Mouse (Mus musculus) left cerebral cortex, postnatal 25 days (tissue): ENCODE measurements around the gene Cbll1. TPM values are rescaled to one million over a fixed set of nuclear protein-coding genes. Genes with fewer than 3 reads are reported as not detected.
A peak's percentile ranks its signal among the peaks of the same experiment; 100 is the strongest.

ENCODE experiments used
- DNase-seq, 2 experiments: peaks; one replicate each; pipeline ENCODE4 v3.0.0; 2022; ENCODE audit warnings: low spot score in 2 of 2, mixed read lengths in 1 of 2
- intact Hi-C: fragments of 180-260 bp; cut with DNase I; formaldehyde crosslinking; loops from one replicate; pipeline ENCODE4 v1.15.1; 2025
- total RNA-seq, 2 experiments: library from RNA; stranded (reverse); gene quantifications; 2 replicates each; pipeline ENCODE4 v1.2.3; 2021

Cbll1 gene
- 10 to 100 TPM; 23.3 to 24.5 TPM for total RNA-seq

GRCm38 (mm10) chr12:31499314-31500131, at the start of gene Cbll1:
Gene Cbll1, minus strand, starts transcription at chr12:31499616.
- peak; percentile 97 to 98 for DNase-seq
- intact Hi-C loops: loop anchor here (1.0 to 10.0 kb wide), 4 partner anchors 125 to 223 kb away; partner anchors contain the start of genes Bcap29, Cog5 and Dus4l

- no peak for DNase-seq
- intact Hi-C loops: no loop called here
These were observed 46.6 kb upstream of the Cbll1 start for GRCm38 (mm10) chr12:31546061-31546460.

- intact Hi-C loops: no loop called here
- no peak for DNase-seq
These were observed 45.8 kb upstream of the Cbll1 start for GRCm38 (mm10) chr12:31545219-31545618.

GRCm38 (mm10) chr12:31541541-31541940, 42.1 kb upstream of the Cbll1 start:
- DNase-seq: peak in 1 of 2 experiments; percentile 74
- intact Hi-C loops: loop anchor here (5.0 kb wide), 1 partner anchor 41 kb away; no protein-coding TSS in a partner anchor

- intact Hi-C loops: loop anchor here (5.0 kb wide), 1 partner anchor 43 kb away; no protein-coding TSS in a partner anchor
These were observed 40.4 kb upstream of the Cbll1 start for GRCm38 (mm10) chr12:31539783-31540182.

GRCm38 (mm10) chr12:31537515-31538230, 38.3 kb upstream of the Cbll1 start:
- intact Hi-C loops: no loop called here
- no peak for DNase-seq

More at GRCm38 (mm10) chr12:31539783-31540182, 40.4 kb upstream of the Cbll1 start:
- no peak for DNase-seq

GRCm38 (mm10) chr12:31534060-31534843, 34.8 kb upstream of the Cbll1 start:
- DNase-seq: peak in 1 of 2 experiments; percentile 31
- intact Hi-C loops: no loop called here

- DNase-seq: peak; percentile 49 to 66
- intact Hi-C loops: no loop called here
These were observed 33.9 kb upstream of the Cbll1 start for GRCm38 (mm10) chr12:31533218-31533908.

- DNase-seq: no peak
- intact Hi-C loops: no loop called here
These were observed 32.6 kb upstream of the Cbll1 start for GRCm38 (mm10) chr12:31532054-31532453.

GRCm38 (mm10) chr12:31527407-31527806, 28.0 kb upstream of the Cbll1 start:
- DNase-seq: no peak
- intact Hi-C loops: no loop called here

- intact Hi-C loops: no loop called here
- DNase-seq: peak in 1 of 2 experiments; percentile 52
These were observed 22.0 kb upstream of the Cbll1 start for GRCm38 (mm10) chr12:31521371-31521770.

- intact Hi-C loops: no loop called here
- DNase-seq: peak in 1 of 2 experiments; percentile 60
These were observed 20.7 kb upstream of the Cbll1 start for GRCm38 (mm10) chr12:31520119-31520518.

GRCm38 (mm10) chr12:31513724-31514503, 14.5 kb upstream of the Cbll1 start:
- intact Hi-C loops: no loop called here
- DNase-seq: no peak

- intact Hi-C loops: no loop called here
- no peak for DNase-seq
These were observed 13.4 kb upstream of the Cbll1 start for GRCm38 (mm10) chr12:31512634-31513411.

- peak in 1 of 2 experiments; percentile 55 for DNase-seq
These were observed 11.8 kb upstream of the Cbll1 start for GRCm38 (mm10) chr12:31511218-31511617.

GRCm38 (mm10) chr12:31508496-31508895, 9.1 kb upstream of the Cbll1 start:
- DNase-seq: no peak
- intact Hi-C loops: loop anchor here (5.0 kb wide), 2 partner anchors 204 to 419 kb away; partner anchors contain the start of gene Gpr22

More at GRCm38 (mm10) chr12:31511218-31511617, 11.8 kb upstream of the Cbll1 start:
- intact Hi-C loops: no loop called here

- intact Hi-C loops: loop anchor here (5.0 kb wide), 2 partner anchors 204 to 419 kb away; partner anchors contain the start of gene Gpr22
- DNase-seq: peak; percentile 48 to 52
These were observed 8.4 kb upstream of the Cbll1 start for GRCm38 (mm10) chr12:31507718-31508364.
